Mouse (Mus musculus) gastrocnemius, postnatal 10 days (tissue): ENCODE measurements at regions not wholly inside any gene's neighbourhood (a gene's known extent, or its start where the extent isn't known, plus 50 kb on each side); places are given as distances from the start of the nearest gene placed in this dataset.
"Not testable (repeated sequence)": the region's sequence is repeated elsewhere in the genome, so short reads cannot be mapped to it uniquely, and the experiment has no call there.

Experiments used
- DNase-seq: peaks from one replicate; pipeline ENCODE4 v3.0.0; 2021; ENCODE audit warnings: mixed read lengths

DNA sequence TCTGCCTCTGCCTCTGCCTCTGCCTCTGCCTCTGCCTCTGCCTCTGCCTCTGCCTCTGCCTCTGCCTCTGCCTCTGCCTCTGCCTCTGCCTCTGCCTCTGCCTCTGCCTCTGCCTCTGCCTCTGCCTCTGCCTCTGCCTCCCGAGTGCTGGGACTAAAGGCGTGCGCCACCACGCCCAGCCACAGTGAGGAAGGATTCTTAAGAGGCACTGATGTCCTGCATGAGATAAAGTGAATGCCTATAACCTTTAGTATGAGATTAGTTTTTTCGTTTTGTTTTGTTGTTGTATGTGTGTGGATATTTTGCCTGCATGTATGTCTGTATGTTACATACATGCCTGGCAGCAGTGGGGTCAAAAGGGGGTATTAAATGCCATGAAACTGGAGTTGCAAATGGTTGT, 63.2 kb downstream of the Hlx start:
- not testable (repeated sequence) for DNase-seq

- no peak for DNase-seq
Observed at GRCm38 (mm10) chr1:184668428-184668827, 64.0 kb downstream of the Hlx start.

DNA sequence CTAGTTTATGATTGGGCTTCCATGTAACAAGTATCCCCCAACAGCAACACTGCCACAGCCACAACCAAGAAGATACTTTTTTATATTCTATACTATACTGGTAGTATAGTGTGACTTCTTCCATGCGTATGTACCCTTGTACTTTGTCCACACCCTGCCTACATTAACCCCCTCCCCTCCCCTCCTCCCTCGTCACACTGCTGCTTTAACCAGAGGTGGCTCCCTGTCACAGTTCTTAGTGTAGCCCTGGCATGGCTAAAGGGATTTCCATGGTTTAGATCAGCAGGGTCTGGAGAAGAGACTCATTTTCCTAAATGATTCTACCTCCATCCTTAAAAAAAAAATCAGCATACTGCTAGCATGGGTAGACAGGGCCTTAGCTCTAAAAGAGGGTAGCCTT, 64.4 kb downstream of the Hlx start:
- no peak for DNase-seq

DNA sequence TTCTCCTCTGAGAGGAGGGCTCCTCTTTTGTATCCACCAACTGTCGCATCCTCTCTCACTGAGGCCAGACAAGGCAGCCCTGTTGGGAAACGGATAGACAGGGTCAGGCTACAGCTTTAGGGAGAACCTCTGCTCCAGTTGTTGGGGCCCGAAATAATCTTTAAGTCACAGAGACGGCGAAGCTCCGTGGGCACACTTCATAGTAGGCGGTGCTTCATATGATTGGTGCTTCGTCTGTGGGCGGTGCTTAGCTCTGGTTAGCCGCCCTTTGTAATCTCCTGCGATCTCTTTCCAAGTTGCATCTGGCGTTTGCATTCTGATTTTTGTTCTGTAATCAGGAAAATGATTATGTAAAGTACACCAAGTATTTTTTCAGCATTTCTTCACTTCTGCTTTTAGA, 67.2 kb downstream of the Hlx start:
- no peak for DNase-seq

DNA sequence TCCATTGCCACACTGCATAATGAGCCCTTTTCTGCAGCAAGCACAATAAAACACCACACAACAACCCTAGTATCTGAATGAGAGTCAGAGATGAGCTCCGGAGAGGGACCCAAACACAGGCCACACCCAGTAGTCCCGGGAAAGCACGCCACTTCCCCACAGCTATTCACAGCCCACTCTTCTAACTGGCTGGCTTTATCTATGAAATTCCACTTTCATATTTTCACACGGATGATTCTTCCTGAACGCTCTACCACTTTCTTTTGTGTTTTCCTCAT, 68.4 kb downstream of the Hlx start:
- no peak for DNase-seq

GRCm38 (mm10) chr1:184663300-184664097, 68.9 kb downstream of the Hlx start:
- DNase-seq, result no peak

- no peak for DNase-seq
Observed at GRCm38 (mm10) chr1:184650541-184651105, 81.8 kb downstream of the Hlx start.

GRCm38 (mm10) chr1:184647920-184648540, 84.4 kb downstream of the Hlx start:
- DNase-seq, result no peak

DNA sequence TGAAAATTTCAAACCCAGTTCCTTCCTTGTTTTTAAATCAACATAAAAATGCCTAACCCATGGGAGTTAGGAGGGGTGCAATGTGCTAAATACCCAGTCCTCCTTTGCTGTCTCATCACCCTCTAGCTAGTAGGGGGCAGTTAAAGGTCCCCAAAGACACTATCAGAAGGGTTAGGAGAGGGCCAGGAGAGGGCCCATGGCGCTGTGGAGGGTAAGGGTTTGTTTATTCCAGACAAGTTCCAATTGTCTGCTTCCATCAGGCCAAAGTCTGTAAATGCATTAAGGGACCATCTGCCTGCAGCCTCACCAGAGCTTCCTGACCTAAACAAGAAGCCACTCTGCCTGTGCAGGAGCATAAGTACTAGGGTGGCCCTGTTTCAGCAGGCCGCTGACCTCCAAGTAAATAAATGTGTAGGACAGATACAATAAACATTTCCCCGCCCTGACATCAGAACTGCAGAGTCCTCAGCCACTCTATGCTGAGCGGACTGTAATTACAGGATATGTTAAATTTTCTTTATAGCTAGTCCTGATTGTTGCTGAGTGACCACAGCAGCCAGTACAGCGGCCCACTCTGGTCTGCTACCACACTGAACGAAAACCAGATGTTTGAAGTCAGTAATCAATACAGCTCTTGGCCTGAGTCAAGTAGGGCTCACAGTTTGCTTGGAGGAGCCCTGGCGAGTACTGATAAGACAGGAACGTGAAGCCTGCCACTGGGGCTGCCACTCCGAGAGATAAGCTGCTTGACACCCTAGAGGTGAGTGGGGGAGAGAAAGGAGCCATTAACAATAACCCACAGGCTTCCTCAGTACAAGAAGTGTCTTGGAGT, 87.4 kb downstream of the Hlx start:
- DNase-seq, result no peak

DNA sequence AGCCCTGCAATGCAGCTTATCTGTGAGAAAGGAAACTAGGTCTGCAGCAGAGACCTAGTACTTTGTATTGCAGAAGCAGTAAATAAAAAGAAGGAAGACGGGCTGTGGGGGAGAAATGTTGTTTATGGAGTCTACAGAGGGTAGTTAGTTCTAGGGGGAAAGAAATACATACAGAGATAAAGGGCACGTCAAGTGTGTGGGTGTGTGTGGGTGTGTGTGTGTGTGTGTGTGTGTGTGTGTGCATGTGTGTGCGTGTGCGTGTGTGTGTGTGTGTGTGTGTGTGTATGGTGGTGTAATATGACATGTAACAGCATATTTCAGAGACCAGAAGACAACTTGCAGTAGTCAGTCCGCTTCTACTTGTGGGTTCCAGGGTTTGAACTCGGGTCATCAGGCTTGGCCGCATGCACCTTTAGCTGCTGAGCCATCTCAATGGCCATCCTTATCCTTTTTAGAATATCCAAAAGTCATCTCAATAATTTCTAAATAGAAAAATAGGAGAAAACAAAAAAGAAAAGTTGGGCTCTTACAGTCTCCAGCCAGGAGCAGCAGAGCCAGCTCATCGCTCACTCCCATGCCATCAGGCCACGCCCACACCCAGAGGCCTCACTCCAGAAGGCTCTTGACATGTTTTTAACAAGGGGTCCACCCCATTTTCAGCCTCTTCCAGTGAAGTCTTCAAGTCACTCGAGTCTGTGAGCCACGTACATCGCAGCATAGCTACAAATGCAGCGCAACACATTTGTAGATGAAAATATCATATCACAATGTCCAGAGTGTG, 101.5 kb downstream of the Hlx start:
- DNase-seq, result no peak

- no peak for DNase-seq
Observed at GRCm38 (mm10) chr1:184629194-184629593, 103.2 kb downstream of the Hlx start.

GRCm38 (mm10) chr1:184628566-184629168, 103.8 kb downstream of the Hlx start:
- no peak for DNase-seq

GRCm38 (mm10) chr1:184622462-184622861, 110.0 kb downstream of the Hlx start:
- no peak for DNase-seq

DNA sequence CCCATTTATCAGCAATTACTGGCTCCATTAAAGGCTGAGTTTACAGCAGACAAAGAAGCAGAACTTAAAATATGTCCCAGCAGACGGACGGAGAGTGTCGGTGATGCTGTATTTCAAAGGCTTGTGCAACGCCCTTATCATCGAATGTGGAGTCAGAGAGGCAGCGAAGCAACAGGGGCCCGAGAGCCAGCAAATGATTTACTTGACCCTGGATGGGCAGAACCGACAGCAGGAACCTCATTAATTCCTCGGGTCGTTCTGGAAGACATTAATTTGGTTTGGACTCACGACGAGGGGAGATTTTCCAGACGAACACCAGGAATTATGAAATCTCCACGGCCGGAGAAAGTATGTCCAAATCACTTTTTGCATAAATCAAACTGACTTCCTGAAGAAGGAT, 110.5 kb downstream of the Hlx start:
- DNase-seq, result no peak

DNA sequence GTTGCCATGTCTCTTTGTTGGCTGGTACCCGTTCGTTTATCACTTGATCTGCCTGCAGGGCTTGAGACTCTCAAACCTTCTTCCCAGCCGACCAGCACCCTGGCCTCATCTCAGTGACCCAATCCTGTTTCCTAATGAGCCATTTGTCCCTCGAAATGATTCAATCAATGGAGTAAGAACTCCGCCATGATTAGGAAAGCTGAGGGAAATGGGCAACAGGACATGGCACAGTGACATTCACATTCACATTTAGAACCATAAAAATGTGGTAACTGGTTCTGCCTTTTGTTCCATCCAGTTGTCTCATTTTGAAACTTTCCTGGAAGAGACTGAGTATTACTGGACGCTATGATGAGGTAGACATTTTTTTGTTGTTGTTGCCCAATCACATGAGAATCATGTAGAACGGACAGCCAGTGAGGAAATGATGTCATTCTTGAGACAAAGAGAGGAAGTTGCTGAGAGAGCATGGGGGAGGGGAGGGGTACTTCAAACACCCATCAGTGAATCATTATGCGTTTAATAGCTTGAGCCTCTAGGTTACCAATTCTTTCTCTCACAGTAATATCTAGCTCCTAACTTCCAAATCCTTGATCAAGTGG, 114.5 kb downstream of the Hlx start:
- no peak for DNase-seq

- no peak for DNase-seq
Observed at GRCm38 (mm10) chr1:184615991-184616390, 116.4 kb downstream of the Hlx start.

- no peak for DNase-seq
Observed at GRCm38 (mm10) chr1:184614699-184615415, 117.6 kb downstream of the Hlx start.

GRCm38 (mm10) chr1:184612880-184613279, 119.5 kb downstream of the Hlx start:
- no peak for DNase-seq

- no peak for DNase-seq
Observed at GRCm38 (mm10) chr1:184608938-184609337, 123.5 kb downstream of the Hlx start.

GRCm38 (mm10) chr1:184608338-184608737, 124.1 kb downstream of the Hlx start:
- DNase-seq, result no peak

- DNase-seq, result no peak
Observed at GRCm38 (mm10) chr1:184606541-184606940, 125.9 kb downstream of the Hlx start.
